Mouse (Mus musculus) MEL-GATA-1-ER (cell line): ENCODE data around the gene Acat2.
"Not testable (repeated sequence)": the region's sequence is repeated elsewhere in the genome, so short reads cannot be mapped to it uniquely, and the experiment has no call there.

ENCODE experiments used
- DNase-seq: peaks from one replicate; pipeline ENCODE4 v3.0.0-alpha.2; 2012; ENCODE audit warnings: low read depth; ENCODE audit errors: extremely low read depth

The Acat2 gene

DNA sequence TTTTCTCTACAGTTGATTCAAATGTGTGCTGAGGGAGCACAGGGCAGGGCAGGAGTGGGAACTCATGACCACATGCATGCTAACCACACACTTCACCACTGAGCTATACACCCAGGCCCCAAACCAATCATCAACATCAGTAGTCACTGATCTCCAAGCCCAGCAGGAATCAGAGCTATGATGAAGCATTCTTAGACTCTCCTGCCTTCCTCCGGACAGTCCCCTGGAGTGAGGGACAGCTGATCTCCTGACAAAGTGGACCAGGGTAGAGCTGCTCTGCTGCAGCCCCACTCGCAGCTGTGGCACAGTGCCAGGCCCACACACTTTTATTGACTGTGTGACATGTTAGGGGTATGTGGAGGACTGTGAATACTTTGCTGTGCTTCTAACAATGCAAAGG, 1.2 kb downstream of the Acat2 start:
- DNase-seq: not testable (repeated sequence)

DNA sequence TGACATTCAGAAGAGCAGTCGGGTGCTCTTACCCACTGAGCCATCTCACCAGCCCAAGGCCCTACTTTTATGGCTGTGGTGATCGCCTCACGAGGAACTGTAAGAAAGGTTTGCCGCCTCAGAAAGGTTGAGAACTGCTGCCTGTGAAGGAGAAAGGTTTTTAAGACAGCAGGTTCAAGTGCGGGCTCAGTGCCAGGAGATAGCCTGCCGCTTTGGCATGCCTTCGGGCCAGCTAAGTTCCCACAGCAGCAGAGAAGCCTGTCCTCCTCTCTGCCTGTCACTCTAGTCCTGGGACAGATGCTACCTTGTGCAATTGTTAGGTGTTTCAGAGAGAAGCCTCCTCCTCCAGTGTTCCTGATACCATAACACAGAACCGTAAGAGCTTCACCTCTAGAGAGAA, 3.9 kb downstream of the Acat2 start:
- no peak for DNase-seq

DNA sequence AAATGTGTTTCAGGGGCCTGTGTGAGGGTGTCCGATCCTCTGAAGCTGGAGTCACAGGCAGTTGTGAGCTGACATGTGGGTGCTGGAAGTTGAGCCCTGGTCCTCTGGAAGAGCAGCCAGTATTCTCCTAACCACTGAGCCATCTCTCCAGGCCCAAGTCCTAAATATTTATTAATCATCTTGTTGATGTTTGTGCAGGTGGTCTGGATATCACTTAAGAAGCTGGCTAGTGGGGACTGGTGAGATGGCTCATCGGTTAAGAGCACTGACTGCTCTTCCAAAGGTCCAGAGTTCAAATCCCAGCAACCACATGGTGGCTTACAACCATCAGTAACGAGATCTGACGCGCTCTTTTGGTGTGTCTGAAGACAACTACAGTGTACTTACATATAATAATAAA, 10.9 kb downstream of the Acat2 start:
- no peak for DNase-seq

DNA sequence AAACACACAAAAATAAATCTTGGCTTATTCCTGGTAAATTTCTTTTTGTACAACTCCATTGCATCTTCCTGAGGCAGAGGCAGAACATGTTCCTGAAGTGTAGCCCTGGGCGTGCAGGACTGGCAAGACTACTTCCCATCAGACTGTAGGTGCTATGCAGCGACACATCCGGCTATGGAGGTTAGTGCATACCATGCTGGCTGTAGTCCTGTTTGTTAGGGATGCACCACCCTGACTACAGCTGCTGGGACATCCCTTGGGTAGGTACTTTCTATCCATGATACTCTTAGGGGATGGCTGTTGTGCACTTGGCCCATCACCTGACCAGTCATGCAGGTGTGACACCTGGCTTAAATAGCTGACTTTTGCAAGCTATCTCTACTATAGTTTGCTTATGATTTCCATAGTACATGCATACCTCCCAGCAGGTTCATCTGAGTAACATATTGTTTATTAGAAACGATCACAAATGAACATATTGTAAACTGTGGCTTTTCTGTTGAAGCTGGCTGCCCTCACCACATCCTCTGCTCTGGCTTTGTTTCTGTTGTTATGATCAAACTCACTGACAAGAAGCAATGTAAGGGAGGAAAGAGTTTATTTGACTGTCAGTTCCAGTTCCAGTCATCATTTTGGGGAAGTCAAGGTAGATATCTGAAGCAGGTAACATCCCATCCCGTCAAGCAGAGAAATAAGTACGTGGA, 17.9 kb downstream of the Acat2 start:
- DNase-seq: no peak

DNA sequence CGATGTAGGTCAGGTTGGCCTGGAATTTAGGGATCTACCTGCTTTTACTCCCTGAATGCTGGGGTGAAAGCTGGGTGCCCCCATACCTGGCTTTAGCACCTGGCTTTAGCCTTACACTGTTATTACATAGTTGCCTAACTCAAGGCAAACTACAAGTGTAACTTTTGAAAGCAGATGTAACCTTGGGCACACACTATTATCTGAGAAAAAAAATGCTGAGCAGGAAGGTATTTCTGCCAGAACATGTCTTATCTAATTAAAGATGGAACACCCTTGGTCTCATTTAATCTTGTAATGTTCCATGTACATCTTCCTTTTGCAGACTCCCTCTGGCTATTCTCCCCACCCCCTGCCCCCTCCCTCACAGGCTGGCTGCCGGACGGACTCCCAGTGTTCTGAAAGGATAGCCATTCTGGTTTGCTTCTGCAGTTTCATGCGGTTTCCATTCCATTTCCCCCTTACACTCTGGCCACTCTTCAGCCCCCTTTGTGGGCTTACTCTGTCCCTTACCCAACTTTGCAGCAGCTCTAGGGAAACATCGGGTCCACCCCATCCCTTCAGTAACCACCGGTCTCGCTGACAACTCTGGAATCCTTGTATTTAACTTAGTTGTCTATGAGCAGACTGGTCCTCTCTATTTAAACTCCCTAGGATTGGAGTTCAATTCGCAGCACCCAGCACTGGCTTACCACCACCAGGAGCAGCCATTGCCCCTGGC, 18.8 kb downstream of the Acat2 start:
- no peak for DNase-seq

DNA sequence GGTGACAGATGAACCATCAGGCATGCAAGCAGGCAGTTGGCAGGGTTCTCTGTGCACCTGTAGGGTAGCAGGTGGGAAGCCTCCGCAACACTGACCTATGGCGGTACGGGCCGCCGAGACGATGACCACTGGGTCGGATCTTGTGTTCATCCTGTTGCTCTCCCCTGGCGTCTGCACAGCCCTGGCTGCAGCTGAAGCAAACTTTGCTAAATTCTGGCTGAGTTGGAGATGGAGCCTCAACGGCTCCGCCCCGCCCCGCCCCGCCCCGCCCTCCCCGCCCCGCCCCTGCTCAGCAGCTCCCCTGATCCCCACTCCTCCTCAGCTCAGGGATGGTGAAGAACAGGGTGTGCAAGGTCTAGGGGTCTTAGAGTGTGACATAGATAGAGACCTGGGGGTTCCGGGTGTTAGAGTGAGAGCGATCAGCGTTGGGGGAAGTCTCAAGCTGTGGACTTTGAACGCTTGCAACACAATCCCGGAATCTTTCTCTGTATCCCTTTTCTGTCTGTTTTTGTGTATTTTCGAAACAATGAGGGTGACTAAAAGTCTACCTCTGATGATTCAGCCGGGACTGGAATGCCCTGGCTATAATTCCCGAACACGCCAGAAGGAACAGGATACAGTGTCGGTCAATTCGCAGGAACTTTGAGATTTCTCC, 20.3 kb downstream of the Acat2 start, which contains the start of gene Acat3:
Gene Acat3, minus strand, starts transcription at position 450 of the 655 bp plus-strand sequence.
- DNase-seq: no peak

DNA sequence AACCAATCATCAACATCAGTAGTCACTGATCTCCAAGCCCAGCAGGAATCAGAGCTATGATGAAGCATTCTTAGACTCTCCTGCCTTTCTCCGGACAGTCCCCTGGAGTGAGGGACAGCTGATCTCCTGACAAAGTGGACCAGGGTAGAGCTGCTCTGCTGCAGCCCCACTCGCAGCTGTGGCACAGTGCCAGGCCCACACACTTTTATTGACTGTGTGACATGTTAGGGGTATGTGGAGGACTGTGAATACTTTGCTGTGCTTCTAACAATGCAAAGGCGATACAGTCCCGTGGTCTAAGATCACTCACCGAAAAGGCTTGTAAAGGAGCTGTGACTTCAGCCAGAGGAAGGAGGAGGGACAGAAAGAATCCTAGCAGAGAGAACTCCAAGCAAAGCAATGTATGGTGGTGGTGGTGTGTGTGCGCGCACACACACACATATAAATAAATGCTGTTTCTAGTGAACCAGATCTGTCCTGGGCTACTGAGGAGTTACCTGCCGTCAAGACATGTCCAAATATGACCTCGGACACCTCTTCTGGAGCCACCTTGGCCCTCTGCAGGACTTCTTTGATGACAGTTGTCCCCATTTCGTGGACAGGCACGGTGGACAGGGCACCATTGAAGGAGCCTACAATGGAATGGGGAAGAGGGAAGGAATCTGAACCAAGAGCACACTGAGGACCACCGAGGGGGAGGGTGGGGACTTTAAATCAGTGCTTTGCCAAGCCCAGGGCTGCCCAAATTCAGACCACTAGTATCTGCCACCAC, 21.0 kb downstream of the Acat2 start:
- DNase-seq: not testable (repeated sequence)

DNA sequence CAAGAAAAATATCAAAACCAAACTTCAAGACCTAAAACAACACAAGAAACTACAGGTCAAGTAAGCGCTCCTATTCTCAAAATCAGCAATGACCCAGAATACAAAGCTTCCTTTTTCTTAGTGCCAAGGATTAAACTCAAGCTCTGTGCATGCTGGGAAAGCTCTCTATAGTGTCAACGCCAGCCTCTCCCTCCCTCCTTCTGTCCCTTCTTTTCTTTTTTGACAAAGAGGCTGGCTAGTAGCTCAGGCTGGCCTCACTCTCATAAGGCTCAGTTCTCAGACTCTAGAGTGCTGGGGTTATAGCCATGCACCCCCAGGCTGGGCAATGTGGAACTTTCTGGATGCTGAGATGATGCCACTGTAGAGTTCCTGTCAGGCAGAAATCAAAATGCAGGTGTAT, 22.5 kb downstream of the Acat2 start:
- DNase-seq: no peak

DNA sequence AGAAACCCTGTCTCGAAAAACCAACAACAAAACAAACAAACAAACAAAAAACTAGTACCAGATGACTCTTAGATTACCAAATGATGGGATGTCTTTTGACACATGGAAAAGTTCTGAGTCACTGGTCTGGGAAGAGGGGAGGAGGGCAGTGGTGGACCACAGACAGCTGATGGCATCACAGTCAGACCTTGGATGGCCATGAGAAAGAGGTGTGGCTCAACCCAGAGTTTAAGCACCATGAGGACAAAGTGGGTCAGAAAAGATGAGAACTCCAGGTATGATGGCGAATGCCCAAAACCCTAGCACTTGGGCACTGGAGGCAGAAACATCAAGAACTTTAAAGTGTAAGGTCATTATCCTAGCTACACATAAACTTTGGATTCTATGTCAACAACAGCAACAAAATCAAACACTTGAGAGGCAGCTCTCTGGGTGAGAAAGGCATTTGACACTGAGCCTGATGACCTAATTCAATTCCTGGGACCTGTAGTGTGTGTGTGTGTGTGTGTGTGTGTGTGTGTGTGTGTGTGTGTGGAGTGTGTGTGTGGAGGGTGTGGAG, 23.1 kb downstream of the Acat2 start:
- DNase-seq: no peak

DNA sequence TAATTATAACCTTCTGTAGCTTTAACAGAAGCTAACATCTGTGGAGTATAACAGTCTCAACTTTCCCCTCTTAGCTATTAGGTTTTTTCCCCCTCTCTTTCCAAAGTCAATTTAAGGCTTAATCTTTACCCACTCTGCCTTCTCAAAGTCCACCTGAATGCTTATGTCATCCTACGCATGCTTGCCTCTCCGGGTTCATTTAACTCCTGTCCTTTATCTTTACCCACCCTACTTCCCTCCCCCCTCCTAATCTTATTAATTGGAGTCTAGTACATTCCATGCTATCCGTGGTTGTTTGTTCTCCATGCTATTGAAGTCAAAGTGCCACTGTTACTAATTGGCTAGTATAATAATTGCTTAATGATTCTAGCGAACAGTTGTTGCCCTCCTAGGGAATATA, 24.8 kb downstream of the Acat2 start:
- no peak for DNase-seq

DNA sequence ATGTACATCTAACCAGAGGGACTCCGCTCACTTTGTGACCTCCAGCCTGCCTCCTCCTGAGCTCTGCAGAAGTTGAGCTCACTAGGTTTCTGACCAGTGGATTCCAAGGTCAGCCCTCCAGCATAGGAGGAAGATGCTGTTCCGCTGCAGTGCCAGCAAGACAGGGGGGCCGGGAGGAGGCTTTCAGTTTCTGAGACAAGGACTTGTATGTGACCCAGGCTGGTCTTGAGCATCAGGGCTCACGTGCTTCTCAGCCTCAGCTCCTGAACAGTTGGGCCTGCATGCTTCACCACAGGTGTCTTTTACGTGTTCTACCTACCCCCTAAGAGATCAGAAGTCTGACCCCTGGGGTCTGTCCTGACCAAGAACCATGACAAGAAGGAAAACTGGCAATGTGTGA, 29.0 kb downstream of the Acat2 start:
- not testable (repeated sequence) for DNase-seq

DNA sequence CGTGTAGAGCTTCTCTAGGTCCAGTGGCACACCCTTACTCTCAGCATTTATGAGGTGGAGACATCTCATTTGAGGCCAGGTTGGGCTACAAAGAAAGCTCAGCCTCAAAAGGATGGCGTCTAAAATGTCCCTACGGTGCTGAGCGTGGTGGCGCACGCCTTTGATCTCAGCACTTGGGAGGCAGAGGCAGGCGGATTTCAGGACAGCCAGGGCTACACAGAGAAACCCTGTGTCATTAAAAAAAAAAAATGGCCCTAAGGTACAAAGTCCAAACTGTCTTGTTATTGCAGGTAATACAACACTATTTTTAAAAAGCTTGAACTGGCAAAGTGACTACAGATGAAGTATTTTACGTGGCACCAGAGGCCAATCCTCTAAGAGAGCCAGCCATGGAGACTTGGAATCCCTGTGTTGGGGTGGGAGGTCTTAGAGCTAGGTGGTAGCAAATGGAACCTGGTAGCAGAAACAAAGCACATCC, 34.8 kb downstream of the Acat2 start:
- no peak for DNase-seq

DNA sequence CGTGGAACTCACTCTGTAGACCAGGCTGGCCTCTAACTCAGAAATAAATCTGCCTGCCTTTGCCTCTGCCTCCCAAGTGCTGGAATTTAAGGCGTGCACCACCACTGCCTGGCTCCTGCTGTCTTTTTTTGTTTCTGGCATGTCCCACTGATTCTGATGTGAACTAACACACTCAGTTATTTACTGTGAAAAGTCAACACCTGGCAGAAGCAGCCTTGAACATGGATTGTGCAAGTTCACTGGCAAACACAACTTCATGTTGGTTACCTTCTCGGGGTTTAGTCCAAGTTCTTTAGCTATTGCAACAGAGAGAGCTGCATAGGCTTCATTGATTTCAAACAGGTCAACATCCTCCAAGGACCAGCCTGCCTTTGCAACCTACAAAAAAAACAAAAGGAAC, 35.5 kb downstream of the Acat2 start:
- no peak for DNase-seq

DNA sequence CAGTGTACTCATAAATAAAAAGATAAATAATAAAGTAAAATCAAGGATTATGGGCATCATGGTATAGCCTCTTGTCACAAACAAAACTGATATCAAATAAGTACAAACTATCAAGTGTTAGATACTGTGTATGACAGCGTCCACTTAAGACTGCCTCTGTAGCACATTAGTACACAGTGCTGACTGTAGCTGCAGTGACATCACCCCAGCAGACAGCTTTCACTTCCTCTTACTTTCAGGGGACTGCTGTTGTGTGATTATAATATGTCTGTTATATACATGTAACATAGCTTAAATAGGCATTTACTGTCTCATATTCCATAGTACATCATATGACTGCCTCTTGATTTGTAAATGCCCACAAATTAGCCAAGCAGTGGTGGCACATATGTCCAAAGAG, 39.5 kb downstream of the Acat2 start:
- DNase-seq: no peak

DNA sequence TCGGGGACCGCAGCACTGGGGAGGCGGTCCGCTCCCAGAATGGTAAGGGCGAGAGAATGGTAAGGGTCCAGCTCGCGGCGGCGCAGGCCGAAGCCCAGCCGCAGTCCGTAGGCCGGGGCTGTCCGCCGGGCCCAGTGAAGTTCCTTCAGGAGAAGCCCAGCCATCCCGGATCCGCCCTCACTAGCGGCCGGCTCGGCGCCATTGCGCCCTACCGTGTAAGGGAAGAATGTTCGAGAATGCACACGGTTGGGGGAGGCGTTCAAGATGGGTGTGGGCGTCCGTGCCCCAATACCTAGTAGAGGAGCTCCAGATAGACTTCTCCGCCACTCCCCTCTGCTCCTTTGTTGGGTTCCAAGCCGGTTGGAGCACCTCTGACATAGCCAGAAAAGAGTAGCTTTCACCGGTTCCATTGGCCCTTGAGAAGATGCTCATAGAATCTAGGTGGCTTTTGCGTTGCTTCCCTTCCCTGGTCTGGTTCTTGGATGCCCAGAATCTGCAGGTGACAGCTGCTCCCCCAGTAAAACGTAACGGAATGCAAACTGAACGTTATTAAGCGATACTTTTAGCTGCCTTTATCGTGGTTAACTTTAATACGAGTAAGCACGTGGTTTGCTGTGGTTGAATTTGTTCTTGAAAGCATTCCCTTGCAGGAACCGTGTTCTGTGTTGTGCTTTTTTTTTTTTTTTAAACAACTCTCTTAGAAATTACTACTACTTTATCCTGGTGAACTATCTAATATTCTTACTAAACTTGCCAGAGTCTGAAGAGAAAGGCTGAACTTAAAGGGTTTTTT, 43.8 kb downstream of the Acat2 start:
- peak; percentile 40 for DNase-seq

DNA sequence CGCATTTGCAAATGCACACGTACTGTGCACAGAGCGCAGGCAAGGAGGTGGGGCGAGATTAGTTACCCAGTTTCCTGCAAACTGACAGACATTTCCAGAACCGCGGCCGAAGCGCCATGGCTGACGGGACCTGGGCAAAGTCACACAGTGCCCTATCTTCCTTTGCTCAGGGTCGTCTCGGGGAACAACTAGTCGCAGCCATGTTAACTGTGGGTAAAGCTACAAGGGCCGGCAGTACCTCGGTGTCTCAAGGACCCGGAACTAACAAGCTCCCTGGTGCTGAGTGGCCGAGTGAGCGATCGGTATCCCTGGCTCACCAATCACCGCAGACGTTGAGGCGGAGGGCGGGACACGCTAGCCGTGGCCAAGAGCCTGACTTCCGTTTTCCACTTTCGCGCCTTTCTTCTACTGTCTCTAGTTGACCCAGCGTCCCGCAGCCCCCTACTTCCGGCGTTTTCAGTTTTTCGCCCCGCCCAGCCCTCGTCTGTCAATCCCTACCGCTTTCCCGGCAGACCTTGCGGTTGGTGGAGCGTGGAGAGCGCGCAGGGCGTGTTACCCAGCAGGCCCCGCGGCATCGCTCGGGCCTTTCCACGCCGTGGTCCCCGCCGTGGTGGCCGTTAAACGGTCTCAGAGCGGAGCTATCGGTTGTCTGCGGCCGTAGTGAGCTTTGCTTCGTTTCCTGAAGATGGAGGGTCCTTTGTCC, 44.5 kb downstream of the Acat2 start, which contains the start of gene Mrpl18:
Gene Mrpl18, minus strand, starts transcription at position 465 of the 703 bp plus-strand sequence.
- DNase-seq: peak; percentile 99

DNA sequence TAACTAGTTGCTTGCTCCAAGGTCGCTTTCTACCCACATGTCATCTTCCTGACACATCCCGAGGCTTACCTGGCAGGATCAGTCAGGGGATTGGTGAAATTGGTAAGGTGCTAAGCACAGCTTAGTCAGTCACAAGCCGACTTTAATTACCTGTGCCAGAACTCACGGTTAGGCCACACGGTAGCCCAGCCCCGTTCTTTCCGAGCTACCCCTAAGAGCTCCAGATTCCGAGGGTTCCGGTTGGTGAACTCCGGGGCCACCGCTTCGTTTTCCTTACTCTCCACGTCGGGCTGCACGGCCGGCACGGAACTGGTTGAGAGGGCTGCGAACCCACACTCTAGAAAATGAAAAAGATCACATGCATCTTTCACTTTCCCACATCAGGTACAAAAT, 45.1 kb downstream of the Acat2 start, which contains the start of gene Tcp1:
Gene Tcp1, plus strand, starts transcription at position 214 of the 393 bp plus-strand sequence.
- no peak for DNase-seq

DNA sequence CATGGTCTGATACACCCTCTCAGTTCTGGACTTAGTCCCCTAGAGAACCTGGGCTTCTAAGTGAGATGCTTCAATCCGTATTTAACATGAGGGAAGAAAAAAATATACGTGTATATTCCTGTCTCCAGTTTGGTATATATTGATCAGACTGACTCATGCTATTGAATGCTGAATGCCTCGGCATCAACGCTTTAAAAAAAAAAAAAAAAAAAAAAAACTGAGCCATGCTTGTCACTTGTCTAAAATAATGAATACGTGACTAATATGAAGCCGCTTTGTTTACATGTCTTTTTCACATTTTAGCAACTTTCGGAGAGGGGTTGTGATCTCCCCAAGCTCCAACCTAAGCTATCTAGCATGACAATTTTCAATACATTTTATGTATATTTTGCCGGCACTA, 50.2 kb downstream of the Acat2 start:
- no peak for DNase-seq
